Mouse (Mus musculus) neutrophil, adult 59 days (primary cell): ENCODE data around the gene Fam149b. TPM values are rescaled to one million over a fixed set of nuclear protein-coding genes. Genes with fewer than 3 reads are reported as not detected.

ENCODE experiments used
- total RNA-seq, 2 experiments: library from RNA; stranded (reverse); gene quantifications; 1 replicate in 1 of 2; 2 replicates in 1 of 2; pipeline ENCODE4 v1.2.4; 2023

Fam149b gene
- total RNA-seq: 10 to 100 TPM; 19.7 TPM

GRCm38 (mm10) chr14:20347991-20348541 is at the start of gene Fam149b, which contains the start of gene Ecd:
TSS of gene Fam149b (plus strand) at chr14:20348162.
TSS of gene Ecd (minus strand) at chr14:20348121.

GRCm38 (mm10) chr14:20388441-20389129 is 40.6 kb downstream of the Fam149b start, which contains the start of gene Dnajc9:
TSS of gene Dnajc9 (minus strand) at chr14:20388910.

GRCm38 (mm10) chr14:20393205-20393913 is 45.4 kb downstream of the Fam149b start, which contains the start of gene Mrps16:
TSS of gene Mrps16 (minus strand) at chr14:20393634.

Other genes starting within 250 kb of the Fam149b start
- gene Saysd1, start 209.6 kb upstream of the Fam149b start, total RNA-seq: 1 to 10 TPM; 1.3 to 1.7 TPM
- gene Kcnk5, start 166.4 kb upstream of the Fam149b start, total RNA-seq: 1 to 10 TPM in 1 of 2 experiments, under 1 TPM in 1; 0.24 to 1.0 TPM
- not detected for gene Kcnk16, start 79.0 kb upstream of the Fam149b start, total RNA-seq
- gene Nudt13, start 53.5 kb upstream of the Fam149b start, total RNA-seq: 10 to 100 TPM in 1 of 2 experiments, 1 to 10 TPM in 1; 8.1 to 11.1 TPM
- 10 to 100 TPM; 20.7 to 23.0 TPM for gene Ecd, start within 50 bp of the Fam149b start, total RNA-seq
- gene Dnajc9, start 40.7 kb downstream of the Fam149b start, total RNA-seq: 10 to 100 TPM; 37.4 to 40.4 TPM
- 10 to 100 TPM; 26.2 to 30.8 TPM for gene Mrps16, start 45.5 kb downstream of the Fam149b start, total RNA-seq
- not detected for gene Cfap70, start 104.1 kb downstream of the Fam149b start, total RNA-seq
- gene Anxa7, start 132.0 kb downstream of the Fam149b start, total RNA-seq: 10 to 100 TPM; 50.6 to 61.4 TPM
- gene Mss51, start 148.7 kb downstream of the Fam149b start, total RNA-seq: 1 to 10 TPM; 2.6 to 2.8 TPM
- 10 to 100 TPM; 52.7 to 53.5 TPM for gene Ppp3cb, start 198.4 kb downstream of the Fam149b start, total RNA-seq